Mouse (Mus musculus): ENCODE measurements around the gene Rgs6. TPM values are rescaled to one million over a fixed set of nuclear protein-coding genes. Genes with fewer than 3 reads are reported as not detected.

Gene Rgs6
- polyA plus RNA-seq, 1 experiment, result 2.9 TPM

DNA sequence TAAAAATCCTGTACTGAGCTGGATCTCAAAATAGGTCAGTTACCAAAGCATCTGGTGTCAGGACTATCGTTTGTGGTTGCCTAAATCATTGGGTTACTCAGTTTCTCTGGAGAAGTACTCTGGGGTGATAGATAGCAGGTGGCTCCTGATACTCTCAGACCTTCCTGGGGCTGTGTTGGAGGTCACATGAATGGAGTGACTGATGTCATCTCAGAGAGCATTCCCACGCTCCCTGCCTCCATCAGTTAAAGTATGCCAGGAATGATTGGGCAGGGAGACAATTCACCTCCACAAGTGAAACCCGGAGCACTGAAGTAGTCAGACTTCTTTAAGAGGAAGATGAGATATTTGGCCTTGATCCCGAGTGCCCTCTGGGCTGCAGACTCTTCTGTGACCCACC, 15.9 kb downstream of the Rgs6 start:
- WGBS, result 50% methylated on average over 4 of the region's 4 CpGs
- no peaks in the 10 kb centered on the region for H3K27me3 ChIP-seq (replicated peaks; ENCODE audit: control insufficient read depth, insufficient read depth, low read length)
- no peak overlapping the region for H3K27ac ChIP-seq (ENCODE audit: insufficient read depth, low read depth, low read length)
- no peaks in the 10 kb centered on the region for H3K36me3 ChIP-seq (ENCODE audit: control insufficient read depth, insufficient read depth, low read length)
- no peak overlapping the region for H3K4me3 ChIP-seq (ENCODE audit: insufficient read depth, low read depth, low read length)
- no peaks in the 10 kb centered on the region for H3K4me1 ChIP-seq (ENCODE audit: control insufficient read depth, insufficient read depth, low read length)
- TF ChIP-seq POLR2A (IDR thresholded peaks at IDR 0.05; ENCODE audit: low read depth, low read length) (no peak), CTCF (conservative IDR thresholded peaks at IDR 0.05; ENCODE audit: insufficient read depth, insufficient read length, low read depth, low read length) (no peak)
- DNase-seq, result no peak

DNA sequence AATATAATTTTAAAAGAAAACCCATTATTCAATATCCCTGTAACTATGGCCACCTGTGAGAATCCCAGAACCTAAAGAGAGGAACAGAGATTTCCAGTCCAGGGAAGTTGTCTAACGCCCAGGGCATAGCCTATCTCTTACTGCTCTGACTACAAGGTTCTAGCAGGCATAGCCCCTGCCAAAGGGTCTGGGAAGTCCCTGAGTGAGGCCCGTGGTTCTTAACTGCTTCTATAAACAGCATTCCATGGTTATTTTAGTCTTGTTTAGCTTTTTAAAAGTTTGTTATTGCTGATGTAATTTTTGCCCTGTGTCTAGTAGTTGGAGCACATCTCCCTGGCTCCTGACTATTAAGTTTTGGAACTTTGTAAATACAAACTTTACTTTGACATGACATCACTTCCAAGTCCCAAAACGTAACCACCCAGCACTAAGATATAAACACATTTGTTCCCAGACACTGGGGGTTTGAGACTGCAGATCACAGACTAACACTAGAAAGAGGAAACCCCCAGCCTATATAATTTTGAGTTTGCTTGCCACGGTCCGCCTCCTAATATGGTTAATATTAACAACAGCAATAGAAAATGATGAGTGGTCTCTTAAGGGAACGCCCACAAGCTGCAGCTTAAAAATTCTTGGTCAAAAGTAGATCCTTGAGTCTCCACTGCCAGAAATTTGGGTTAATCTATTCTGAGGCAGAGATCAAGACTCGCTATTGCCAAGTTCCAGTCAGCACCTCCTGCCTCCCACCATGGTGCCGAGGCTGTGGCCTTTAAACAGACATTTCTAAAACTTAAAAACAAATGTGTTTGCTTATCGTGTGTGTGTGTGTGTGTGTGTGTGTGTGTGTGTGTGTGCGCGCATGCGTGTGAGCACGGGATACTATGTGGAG, 24.9 kb downstream of the Rgs6 start:
- DNase-seq, result no peak
- no peak overlapping the region for H3K27ac ChIP-seq (ENCODE audit: insufficient read depth, low read depth, low read length)
- TF ChIP-seq POLR2A (IDR thresholded peaks at IDR 0.05; ENCODE audit: low read depth, low read length) (no peak), CTCF (conservative IDR thresholded peaks at IDR 0.05; ENCODE audit: insufficient read depth, insufficient read length, low read depth, low read length) (no peak)
- no peak overlapping the region for H3K4me3 ChIP-seq (ENCODE audit: insufficient read depth, low read depth, low read length)
- H3K4me1 ChIP-seq (ENCODE audit: control insufficient read depth, insufficient read depth, low read length), result no peaks in the 10 kb centered on the region
- 81% methylated on average over 13 of the region's 13 CpGs for WGBS
- no peaks in the 10 kb centered on the region for H3K36me3 ChIP-seq (ENCODE audit: control insufficient read depth, insufficient read depth, low read length)
- no peaks in the 10 kb centered on the region; the same call in 1 of the 2 replicates for H3K27me3 ChIP-seq (replicated peaks; ENCODE audit: control insufficient read depth, insufficient read depth, low read length)

DNA sequence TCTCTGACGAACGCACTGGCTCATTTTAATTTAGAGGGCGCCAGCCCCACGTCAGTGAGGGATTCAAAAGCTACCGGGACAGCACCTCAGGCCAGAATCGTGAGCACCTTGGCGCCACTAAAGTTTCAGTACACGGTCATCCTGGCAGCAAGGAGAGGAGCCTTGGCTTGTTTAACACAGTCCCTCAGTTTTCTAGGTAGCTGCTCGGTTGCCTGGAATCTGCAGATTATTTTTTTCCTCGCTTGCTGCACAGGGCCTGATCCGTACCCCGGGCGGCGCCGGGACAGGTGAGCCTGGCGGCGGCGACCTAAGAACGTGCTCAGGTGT, 28.4 kb downstream of the Rgs6 start:
- Histone ChIP-seq H3K27ac (ENCODE audit: insufficient read depth, low read depth, low read length) (no peak overlapping the region), H3K4me3 (ENCODE audit: insufficient read depth, low read depth, low read length) (peak overlapping the region; percentile 67), H3K36me3 (ENCODE audit: control insufficient read depth, insufficient read depth, low read length) (no peaks in the 10 kb centered on the region), H3K27me3 (replicated peaks; ENCODE audit: control insufficient read depth, insufficient read depth, low read length) (no peaks in the 10 kb centered on the region; the same call in 1 of the 2 replicates), H3K4me1 (ENCODE audit: control insufficient read depth, insufficient read depth, low read length) (no peaks in the 10 kb centered on the region)
- TF ChIP-seq POLR2A (IDR thresholded peaks at IDR 0.05; ENCODE audit: low read depth, low read length) (no peak), CTCF (conservative IDR thresholded peaks at IDR 0.05; ENCODE audit: insufficient read depth, insufficient read length, low read depth, low read length) (no peak)
- WGBS, result 4% methylated on average over 19 of the region's 19 CpGs
- DNase-seq, result no peak

DNA sequence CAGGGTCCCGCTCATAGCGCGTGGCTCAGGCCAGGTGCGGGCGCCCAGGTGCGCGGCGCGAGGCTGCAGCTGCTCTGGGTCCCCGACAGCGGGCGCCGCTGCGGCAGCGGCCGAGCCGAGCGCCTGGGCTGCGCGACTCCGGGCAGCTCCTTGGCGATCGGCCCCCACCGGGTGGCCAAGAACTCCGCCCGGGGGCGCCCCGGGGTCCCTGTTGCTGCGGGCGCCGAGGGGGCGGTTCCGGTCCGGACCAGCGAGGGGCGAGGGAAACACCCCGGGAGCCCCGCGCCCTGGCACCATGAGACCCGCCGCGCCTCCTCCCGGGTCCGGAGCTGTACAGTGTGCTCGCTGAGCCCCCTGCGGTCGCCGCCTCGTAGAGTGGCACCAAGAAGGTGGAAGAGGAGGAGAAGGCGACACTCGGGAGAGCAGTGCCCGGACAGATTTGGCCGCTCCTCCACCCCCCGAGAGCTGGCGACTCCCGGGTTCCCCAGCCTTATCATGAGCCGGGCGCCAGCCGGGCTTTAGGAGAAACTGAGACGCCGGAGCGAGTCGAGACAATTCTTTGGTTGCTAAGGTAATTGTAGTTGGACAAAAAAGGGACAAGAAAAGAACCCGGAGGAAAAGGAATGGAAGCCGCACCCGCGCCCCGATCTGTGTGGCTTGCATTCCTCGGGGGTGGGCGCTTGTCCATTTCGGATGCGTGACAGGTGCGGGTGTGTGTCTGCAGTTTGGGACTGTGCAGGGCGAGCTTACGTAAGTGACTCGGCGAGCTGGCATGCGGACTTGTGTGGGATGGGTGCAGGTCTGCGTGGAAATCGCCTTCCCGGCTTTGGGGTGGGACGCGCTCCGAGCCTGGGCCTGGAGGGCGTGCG, 29.0 kb downstream of the Rgs6 start:
- WGBS, result 1% methylated on average over 86 of the region's 86 CpGs
- TF ChIP-seq POLR2A (IDR thresholded peaks at IDR 0.05; ENCODE audit: low read depth, low read length), result no peak
- no peak; the same call in 1 of the 2 replicates for TF ChIP-seq CTCF (conservative IDR thresholded peaks at IDR 0.05; ENCODE audit: insufficient read depth, insufficient read length, low read depth, low read length)
- Histone ChIP-seq H3K27me3 (replicated peaks; ENCODE audit: control insufficient read depth, insufficient read depth, low read length) (no peaks in the 10 kb centered on the region; the same call in 1 of the 2 replicates), H3K4me1 (ENCODE audit: control insufficient read depth, insufficient read depth, low read length) (no peaks in the 10 kb centered on the region), H3K36me3 (ENCODE audit: control insufficient read depth, insufficient read depth, low read length) (no peaks in the 10 kb centered on the region), H3K27ac (ENCODE audit: insufficient read depth, low read depth, low read length) (no peak overlapping the region), H3K4me3 (ENCODE audit: insufficient read depth, low read depth, low read length) (peak overlapping the region; percentile 67)
- peak; percentile 62 for DNase-seq

DNA sequence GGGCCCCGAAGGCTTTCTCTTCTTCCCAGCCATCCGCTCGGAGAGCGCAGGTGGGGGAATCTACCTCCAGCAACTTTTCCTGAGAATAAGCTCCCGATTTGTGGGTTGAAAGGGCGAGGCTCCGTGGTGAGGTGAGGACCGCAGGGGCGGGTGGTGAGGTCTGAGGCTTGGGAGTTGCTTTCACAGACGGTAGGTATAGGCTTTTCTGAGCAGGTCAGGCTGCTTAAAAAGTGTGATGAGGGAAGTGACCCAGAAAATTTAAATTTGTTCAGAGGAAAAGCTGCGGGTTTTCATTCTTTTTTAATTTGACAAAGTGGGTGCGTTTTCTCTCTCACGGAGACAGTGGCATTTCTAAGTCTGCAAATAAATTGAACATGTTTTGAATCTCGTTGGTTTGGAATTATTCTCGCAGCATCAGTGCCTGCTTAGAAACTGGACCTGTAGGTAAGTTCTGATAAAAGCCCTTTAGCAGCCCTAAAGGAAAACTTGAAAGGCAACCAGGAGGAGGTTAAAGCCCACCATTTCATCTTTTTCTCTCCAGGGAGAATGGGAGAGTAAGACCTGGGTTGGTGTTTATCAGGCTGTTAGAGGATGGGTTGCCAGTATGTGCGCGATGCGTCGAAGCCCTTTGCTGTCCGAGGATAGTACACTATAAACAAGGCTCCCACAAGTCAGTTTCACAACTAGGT, 29.7 kb downstream of the Rgs6 start:
- TF ChIP-seq POLR2A (IDR thresholded peaks at IDR 0.05; ENCODE audit: low read depth, low read length) (no peak), CTCF (conservative IDR thresholded peaks at IDR 0.05; ENCODE audit: insufficient read depth, insufficient read length, low read depth, low read length) (no peak)
- Histone ChIP-seq H3K27ac (ENCODE audit: insufficient read depth, low read depth, low read length) (no peak overlapping the region), H3K36me3 (ENCODE audit: control insufficient read depth, insufficient read depth, low read length) (no peaks in the 10 kb centered on the region), H3K4me1 (ENCODE audit: control insufficient read depth, insufficient read depth, low read length) (no peaks in the 10 kb centered on the region), H3K27me3 (replicated peaks; ENCODE audit: control insufficient read depth, insufficient read depth, low read length) (no peaks in the 10 kb centered on the region; the same call in 1 of the 2 replicates), H3K4me3 (ENCODE audit: insufficient read depth, low read depth, low read length) (peak overlapping the region; percentile 67)
- DNase-seq, result no peak
- 23% methylated on average over 20 of the region's 20 CpGs for WGBS

DNA sequence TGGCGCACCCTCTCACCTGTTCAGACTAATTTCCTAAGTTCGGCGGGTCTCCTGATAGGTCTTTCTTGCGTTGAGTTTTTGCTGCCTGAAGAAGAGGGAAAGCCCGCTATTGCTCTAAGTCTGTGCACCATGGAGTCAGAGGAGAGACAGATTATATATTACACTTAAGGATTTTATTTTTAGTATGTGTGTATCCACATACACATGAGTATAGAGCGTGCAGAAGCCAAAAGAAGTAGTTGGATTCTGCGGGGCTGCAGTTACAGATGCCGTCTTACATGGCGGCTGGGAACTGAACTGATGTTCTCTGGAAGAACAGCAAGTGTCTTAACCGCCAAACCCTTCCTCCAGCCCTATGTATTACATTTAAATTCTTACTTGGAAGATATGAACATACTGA, 52.3 kb downstream of the Rgs6 start:
- Histone ChIP-seq H3K36me3 (ENCODE audit: control insufficient read depth, insufficient read depth, low read length) (no peaks in the 10 kb centered on the region), H3K4me3 (ENCODE audit: insufficient read depth, low read depth, low read length) (no peak overlapping the region), H3K4me1 (ENCODE audit: control insufficient read depth, insufficient read depth, low read length) (no peaks in the 10 kb centered on the region), H3K27me3 (replicated peaks; ENCODE audit: control insufficient read depth, insufficient read depth, low read length) (no peaks in the 10 kb centered on the region), H3K27ac (ENCODE audit: insufficient read depth, low read depth, low read length) (no peak overlapping the region)
- WGBS, result 90% methylated on average over 9 of the region's 10 CpGs
- no peak for TF ChIP-seq POLR2A (IDR thresholded peaks at IDR 0.05; ENCODE audit: low read depth, low read length)
- TF ChIP-seq CTCF (conservative IDR thresholded peaks at IDR 0.05; ENCODE audit: insufficient read depth, insufficient read length, low read depth, low read length), result no peak
- DNase-seq, result no peak

All from kidney, adult 2 months (tissue).